Comparison of ENCODE assay signal across 12 mouse cellular contexts in genomic region chr13:41457798-41458390, GRCm38 (mm10). TPM values are rescaled to one million over a fixed set of nuclear protein-coding genes. Genes with fewer than 3 reads are reported as not detected.
DNase-seq lines count a peak whose midpoint lies in the region; ATAC-seq and TF ChIP-seq lines count a peak whose summit lies in the region.
"Had no signal": no experiment of that assay in that cellular context is flagged by ENCODE, and none has a peak within 500 bp of the region (broad histone marks: within the 10 kb centered on the region; RNA-seq: fewer than 3 reads in every experiment).

No protein-coding gene starts in this region.

- H3K36me3 ChIP-seq in forebrain, postnatal 0 days (ENCODE audit: insufficient read depth): no peaks in the 10 kb centered on the region
- H3K36me3 ChIP-seq in forebrain, embryonic 12.5 days (replicated peaks): no peaks in the 10 kb centered on the region
- H3K36me3 ChIP-seq in kidney, embryonic 16.5 days (ENCODE audit: insufficient read depth, low read length): no peaks in the 10 kb centered on the region
- H3K36me3 ChIP-seq in intestine, embryonic 15.5 days: no peaks in the 10 kb centered on the region
- H3K36me3 ChIP-seq: heart, embryonic 10.5 days; hindbrain, embryonic 15.5 days had no signal

- no peak for DNase-seq in forebrain, postnatal 0 days
- DNase-seq in kidney, adult 9 months: no peak
- DNase-seq in 3T3-L1 (ENCODE audit: low read depth, low spot score): peak; percentile 47
- DNase-seq in testis, postnatal 10 days (ENCODE audit: low spot score): no peak
- no peak for DNase-seq in right cerebral cortex, postnatal 4 days
- DNase-seq: cerebellum, adult 11-12 months; thymus, postnatal 25 days had no signal

- H3K9me3 ChIP-seq in forebrain, postnatal 0 days (ENCODE audit: low read length): no peaks in the 10 kb centered on the region
- H3K9me3 ChIP-seq in forebrain, embryonic 12.5 days: no peaks in the 10 kb centered on the region
- H3K9me3 ChIP-seq in kidney, embryonic 16.5 days (ENCODE audit: low read length): no peaks in the 10 kb centered on the region
- H3K9me3 ChIP-seq in intestine, embryonic 15.5 days: no peaks in the 10 kb centered on the region
- H3K9me3 ChIP-seq: heart, embryonic 10.5 days; hindbrain, embryonic 15.5 days had no signal

- no peaks in the 10 kb centered on the region for H3K27me3 ChIP-seq in forebrain, postnatal 0 days (ENCODE audit: insufficient read depth, low read length)
- H3K27me3 ChIP-seq in forebrain, embryonic 12.5 days: 0 out of 2 replicates have a peak, but pooled peaks cover 3% of the 10 kb centered on the region
- H3K27me3 ChIP-seq in kidney, embryonic 16.5 days (ENCODE audit: insufficient read depth, low read length): no peaks in the 10 kb centered on the region
- H3K27me3 ChIP-seq in intestine, embryonic 15.5 days (replicated peaks): no peaks in the 10 kb centered on the region
- H3K27me3 ChIP-seq: hindbrain, embryonic 15.5 days had no signal

- no peak overlapping the region for H3K4me3 ChIP-seq in forebrain, postnatal 0 days (ENCODE audit: low read depth, low read length)
- no peak overlapping the region for H3K4me3 ChIP-seq in forebrain, embryonic 12.5 days (replicated peaks)
- H3K4me3 ChIP-seq in kidney, embryonic 16.5 days (ENCODE audit: low read length): no peak overlapping the region
- no peak overlapping the region for H3K4me3 ChIP-seq in intestine, embryonic 15.5 days (replicated peaks)
- H3K4me3 ChIP-seq: heart, embryonic 10.5 days; hindbrain, embryonic 15.5 days had no signal

- H3K9ac ChIP-seq in forebrain, postnatal 0 days: no peak overlapping the region
- no peak overlapping the region for H3K9ac ChIP-seq in forebrain, embryonic 12.5 days
- H3K9ac ChIP-seq in kidney, embryonic 16.5 days (replicated peaks; ENCODE audit: low read length): no peak overlapping the region
- no peak overlapping the region for H3K9ac ChIP-seq in intestine, embryonic 15.5 days
- H3K9ac ChIP-seq: hindbrain, embryonic 15.5 days had no signal

- 86% methylated on average over 10 of the region's 10 CpGs for WGBS in forebrain, postnatal 0 days
- 90% methylated on average over 10 of the region's 10 CpGs for WGBS in forebrain, embryonic 12.5 days
- WGBS in kidney, embryonic 16.5 days: 76% methylated on average over 10 of the region's 10 CpGs
- 70% methylated on average over 10 of the region's 10 CpGs for WGBS in intestine, embryonic 15.5 days

- no peak for TF ChIP-seq CTCF in forebrain, postnatal 0 days (IDR thresholded peaks at IDR 0.05; ENCODE audit: low read depth)

- H3K27ac ChIP-seq in forebrain, postnatal 0 days (ENCODE audit: low read depth, low read length): no peak overlapping the region
- no peak overlapping the region for H3K27ac ChIP-seq in forebrain, embryonic 12.5 days
- peak overlapping the region; percentile 56; the same call in 1 of the 2 replicates for H3K27ac ChIP-seq in kidney, embryonic 16.5 days (ENCODE audit: low read length)
- H3K27ac ChIP-seq in intestine, embryonic 15.5 days: peak overlapping the region; percentile 64
- H3K27ac ChIP-seq: hindbrain, embryonic 15.5 days had no signal

- H3K4me1 ChIP-seq in forebrain, postnatal 0 days (ENCODE audit: insufficient read depth): no peaks in the 10 kb centered on the region
- H3K4me1 ChIP-seq in forebrain, embryonic 12.5 days: peaks cover 10% of the 10 kb centered on the region
- peaks cover 33% of the 10 kb centered on the region for H3K4me1 ChIP-seq in kidney, embryonic 16.5 days (ENCODE audit: insufficient read depth, low read length)
- peaks cover 21% of the 10 kb centered on the region for H3K4me1 ChIP-seq in intestine, embryonic 15.5 days (replicated peaks)
- H3K4me1 ChIP-seq: hindbrain, embryonic 15.5 days had no signal

- H3K4me2 ChIP-seq in forebrain, postnatal 0 days (ENCODE audit: low read depth): no peak overlapping the region
- no peak overlapping the region for H3K4me2 ChIP-seq in forebrain, embryonic 12.5 days
- no peak overlapping the region for H3K4me2 ChIP-seq in kidney, embryonic 16.5 days (replicated peaks; ENCODE audit: low read depth, low read length)
- H3K4me2 ChIP-seq in intestine, embryonic 15.5 days (replicated peaks): no peak overlapping the region
- H3K4me2 ChIP-seq: hindbrain, embryonic 15.5 days had no signal

- ATAC-seq in forebrain, postnatal 0 days: peak; percentile 45; the same call in 1 of the 2 replicates
- no peak for ATAC-seq in forebrain, embryonic 12.5 days (ENCODE audit: low FRiP score)
- ATAC-seq in kidney, embryonic 16.5 days (ENCODE audit: low FRiP score, low TSS enrichment): peak; percentile 81
- ATAC-seq in intestine, embryonic 15.5 days: peak; percentile 13; the same call in 1 of the 2 replicates

RNA-seq across cellular contexts. Expression of gene Nedd9, which starts 29.3 kb away (rescaled TPM):
- total RNA-seq in forebrain, postnatal 0 days (2014; rRNA removed): 25.5 and 30.5 TPM in 2 replicates
- 9.5 and 12.6 TPM in 2 replicates for polyA plus RNA-seq in forebrain, postnatal 0 days (2015; fragmentation: Nextera tagmentation; extraction: Ambion mirVana)
- polyA plus RNA-seq in forebrain, embryonic 12.5 days (2016; fragmentation: Nextera tagmentation; extraction: Ambion mirVana): 18.9 and 20.4 TPM in 2 replicates
- polyA plus RNA-seq in kidney, embryonic 16.5 days (2015; fragmentation: Nextera tagmentation; extraction: Ambion mirVana): 27.9 and 28.5 TPM in 2 replicates
- 38.4 and 41.4 TPM in 2 replicates for polyA plus RNA-seq in intestine, embryonic 15.5 days (2015; fragmentation: Nextera tagmentation; extraction: Ambion mirVana)

Comparison
In these comparisons a context has a peak if more than half of its experiments do, and no peak if none do; other contexts are left out.
1. H3K27ac ChIP-seq: peak in kidney, embryonic 16.5 days (single experiment) and intestine, embryonic 15.5 days (single experiment); none in forebrain, postnatal 0 days (single experiment) and forebrain, embryonic 12.5 days (single experiment).